In the genomic region with DNA sequence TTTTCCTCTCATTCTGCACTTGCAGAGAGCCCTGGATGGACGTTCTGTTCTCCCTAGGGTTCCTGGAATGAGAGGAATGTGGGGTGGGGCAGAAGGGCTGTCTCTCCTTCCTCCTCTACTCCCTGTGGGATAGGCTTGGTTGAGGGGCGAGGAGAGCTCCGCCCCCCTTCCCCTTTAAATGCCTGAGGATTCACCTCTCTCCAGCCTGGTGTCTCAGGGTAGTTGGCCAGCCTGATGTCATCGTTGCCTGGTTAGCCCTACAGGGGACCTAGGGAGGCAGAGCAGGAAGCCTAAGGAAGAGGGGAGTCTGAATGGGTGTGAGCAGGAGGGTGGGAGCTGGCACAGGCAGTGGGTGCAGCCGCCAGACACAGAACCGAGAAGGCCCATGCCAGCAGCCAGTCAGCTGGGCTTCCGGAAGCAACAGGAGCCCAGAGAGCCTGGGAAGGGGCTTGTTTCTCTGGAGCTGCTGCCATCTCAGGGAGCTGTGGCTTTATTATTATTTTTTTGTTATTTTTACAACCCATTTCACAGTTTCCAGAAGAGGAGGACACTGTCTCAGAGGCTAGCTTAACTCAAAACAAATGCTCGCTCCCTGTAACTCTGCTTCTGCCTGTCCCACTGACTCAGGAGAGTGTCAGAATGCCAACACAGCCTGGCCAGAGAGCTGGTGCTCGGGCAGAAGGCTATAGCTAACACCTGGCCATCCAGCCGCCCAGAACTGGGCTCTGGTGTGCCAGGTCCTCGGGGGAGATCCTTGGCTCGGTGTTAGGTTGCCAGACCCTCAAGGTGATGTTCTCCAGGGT, we compare ENCODE assay signal across 8 mouse cellular contexts. TPM values are rescaled to one million over a fixed set of nuclear protein-coding genes. Genes with fewer than 3 reads are reported as not detected.
DNase-seq lines count a peak whose midpoint lies in the region; ATAC-seq lines count a peak whose summit lies in the region.

No protein-coding gene starts in this region.

- 0 out of 2 replicates have a peak, but pooled peaks cover 3% of the 10 kb centered on the region for H3K36me3 ChIP-seq in hindbrain, embryonic 12.5 days

- peak overlapping the region; percentile 65 for H3K27ac ChIP-seq in brown adipose tissue, adult 24 weeks (replicated peaks; ENCODE audit: low read depth, low read length)
- H3K27ac ChIP-seq in hindbrain, embryonic 12.5 days = peak overlapping the region; percentile 40

- ATAC-seq in frontal cortex, adult (ENCODE audit: low TSS enrichment) = 0 out of 2 replicates have a peak, but pooled peaks have one; percentile 32
- ATAC-seq in hindbrain, embryonic 12.5 days (ENCODE audit: low FRiP score) = no peak
- no peak for ATAC-seq in granulocyte monocyte progenitor cell, adult 5-6 weeks (replicated peaks; ENCODE audit: poor library complexity, severe bottlenecking)

- H3K9me3 ChIP-seq in hindbrain, embryonic 12.5 days (replicated peaks) = no peaks in the 10 kb centered on the region

- no peak overlapping the region for H3K4me3 ChIP-seq in brown adipose tissue, adult 24 weeks (ENCODE audit: insufficient read depth, low read depth, low read length)
- H3K4me3 ChIP-seq in hindbrain, embryonic 12.5 days = no peak overlapping the region

- DNase-seq in frontal cortex, postnatal 25 days (ENCODE audit: low spot score in 2 of 2) = no peak
- peak; percentile 78 to 87 for DNase-seq in lung, adult 18-20 months
- DNase-seq in left cerebral cortex, postnatal 10 days (ENCODE audit: extremely low spot score in 1 of 2, low spot score in 2 of 2) = no peak
- DNase-seq in frontal cortex, postnatal 10 days (ENCODE audit: low spot score in 2 of 2) = no peak

- WGBS in hindbrain, embryonic 12.5 days = 46% methylated on average over 12 of the region's 12 CpGs

- no peaks in the 10 kb centered on the region for H3K27me3 ChIP-seq in hindbrain, embryonic 12.5 days

- intact Hi-C loops in left cerebral cortex, postnatal 10 days (cut with DNase I) = no loop called here

- H3K4me1 ChIP-seq in brown adipose tissue, adult 24 weeks (ENCODE audit: control insufficient read depth, insufficient read depth, insufficient read length, low read length) = peaks cover 82% of the 10 kb centered on the region
- peaks cover 90% of the 10 kb centered on the region for H3K4me1 ChIP-seq in hindbrain, embryonic 12.5 days

- H3K4me2 ChIP-seq in hindbrain, embryonic 12.5 days (replicated peaks) = no peak overlapping the region

- H3K9ac ChIP-seq in hindbrain, embryonic 12.5 days = no peak overlapping the region

RNA-seq across cellular contexts. Expression of a gene that starts 20.3 kb away (rescaled TPM):
- polyA plus RNA-seq in brown adipose tissue, adult 24 weeks (2012; ENCODE audit: insufficient read depth, insufficient read length, missing spikeins) = 5.7 and 5.9 TPM in 2 replicates
- 21.9 and 23.8 TPM in 2 replicates for polyA plus RNA-seq in hindbrain, embryonic 12.5 days (2016; fragmentation: Nextera tagmentation; extraction: Ambion mirVana)
- total RNA-seq in left cerebral cortex, postnatal 10 days (2021) = 10 to 100 TPM; 19.7 to 20.6 TPM
- total RNA-seq in granulocyte monocyte progenitor cell, adult 5-6 weeks (2014; fragmentation: Nextera tagmentation) = 22.5 and 22.9 TPM in 2 replicates
- 4.7 and 5.9 TPM in 2 replicates for total RNA-seq in granulocyte monocyte progenitor cell, adult 5-6 weeks (2017)

Comparison
In these comparisons a context has a peak if more than half of its experiments do, and no peak if none do; other contexts are left out.
1. DNase-seq: peak in lung, adult 18-20 months (2 of 2); none in frontal cortex, postnatal 25 days (0 of 2), left cerebral cortex, postnatal 10 days (0 of 2) and frontal cortex, postnatal 10 days (0 of 2).